Mouse (Mus musculus) c-Kit-positive CD71-positive TER-119-negative erythroid progenitor cells, embryonic 14.5 days (primary cell): ENCODE measurements around the gene Ctnnd2.

ENCODE experiments used
- DNase-seq: peaks from one replicate; pipeline ENCODE4 v3.0.0-alpha.2; 2013; ENCODE audit warnings: low read depth

Ctnnd2 gene

DNA sequence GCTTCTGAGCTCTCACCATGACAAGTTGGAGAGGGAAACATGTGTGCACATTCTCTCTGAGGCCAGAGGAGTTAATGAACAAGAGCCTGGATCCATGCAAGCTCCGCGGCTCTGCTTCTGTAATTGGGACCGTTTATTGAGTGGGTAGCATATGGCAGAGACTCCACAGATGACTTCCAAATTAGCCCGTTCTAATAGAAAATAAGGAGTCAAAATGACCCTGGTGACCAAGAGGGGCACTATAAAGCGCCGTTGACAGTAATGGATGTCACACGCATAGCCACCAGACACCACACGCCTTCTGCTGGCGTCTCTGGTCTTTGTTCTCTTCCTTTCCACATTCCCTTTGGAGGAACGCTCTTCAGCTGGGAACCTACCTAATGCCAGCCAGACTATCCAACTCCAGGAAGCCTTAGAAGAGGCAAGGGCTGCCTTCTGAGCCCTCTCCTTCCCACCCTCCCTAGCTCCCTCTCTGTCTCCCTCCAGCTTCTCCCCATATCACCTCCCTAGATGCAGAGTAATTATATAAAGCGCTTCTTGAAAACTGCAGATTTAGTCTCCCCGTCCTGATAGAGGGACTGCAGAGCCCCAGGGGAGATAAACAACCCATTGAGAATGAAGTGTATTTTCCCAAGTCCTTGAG is 712.4 kb downstream of the Ctnnd2 start:
- DNase-seq = no peak

DNA sequence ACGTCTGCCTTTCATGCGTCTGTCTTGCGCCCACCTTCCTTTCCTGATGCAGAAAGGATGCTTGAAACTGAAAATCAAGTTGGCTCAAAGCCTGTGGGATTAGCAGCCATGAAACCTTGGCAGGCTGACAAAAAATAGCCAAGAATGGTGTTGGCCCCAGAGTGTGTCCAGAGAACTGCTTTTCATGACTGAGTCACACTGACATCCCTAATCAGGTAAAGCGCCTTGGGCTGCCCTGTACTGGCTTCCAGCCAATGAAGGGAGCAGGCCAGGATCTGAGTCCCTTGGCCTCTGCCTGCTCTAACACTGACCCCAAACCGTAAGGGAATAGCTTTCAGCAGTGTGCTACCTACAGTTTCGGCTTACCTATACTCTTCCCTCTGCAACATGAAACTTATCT is 713.0 kb downstream of the Ctnnd2 start:
- no peak for DNase-seq

- DNase-seq = no peak
Measured at GRCm38 (mm10) chr15:30887559-30887958, 715.2 kb downstream of the Ctnnd2 start.

- DNase-seq = no peak
Measured at GRCm38 (mm10) chr15:30891986-30892385, 719.6 kb downstream of the Ctnnd2 start.

DNA sequence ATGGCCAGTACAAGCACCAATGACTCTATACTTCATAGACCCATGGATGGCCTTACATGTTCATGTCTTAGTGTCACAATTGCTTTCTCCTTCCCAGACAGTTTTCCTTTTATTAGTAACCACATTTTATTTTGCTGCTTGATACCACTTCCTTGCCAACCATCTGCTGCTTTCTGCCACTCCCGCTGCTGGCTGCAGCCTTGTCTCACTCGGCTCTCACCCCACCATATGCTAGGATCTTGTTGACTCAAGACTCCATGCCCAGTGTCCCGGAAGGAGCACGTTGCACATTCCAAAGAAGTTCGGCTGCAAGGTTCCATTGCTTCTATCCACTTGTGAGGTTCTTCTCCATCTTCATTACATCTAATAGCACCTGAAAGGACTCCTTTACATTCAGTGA is 722.7 kb downstream of the Ctnnd2 start:
- DNase-seq = no peak

GRCm38 (mm10) chr15:30897342-30897741 is 724.9 kb downstream of the Ctnnd2 start:
- no peak for DNase-seq

DNA sequence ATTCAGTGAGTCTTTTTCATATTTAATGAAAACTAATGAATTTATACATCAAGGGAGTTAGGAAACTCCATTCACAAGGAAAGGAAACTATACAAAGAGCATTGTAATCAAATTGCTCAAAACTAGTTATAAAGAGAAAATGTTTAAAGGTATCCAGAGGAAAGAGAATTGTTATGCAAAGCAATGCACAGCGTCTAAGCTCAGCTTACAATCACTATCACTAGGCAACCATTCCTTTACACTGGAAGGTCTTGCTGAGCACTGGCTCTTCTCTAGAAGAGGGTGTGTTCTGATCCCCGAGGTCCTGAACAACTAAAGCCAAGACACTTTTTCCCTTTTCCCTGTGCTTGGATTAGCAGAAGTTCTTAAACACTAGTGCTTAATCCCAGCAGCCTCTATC is 735.6 kb downstream of the Ctnnd2 start:
- no peak for DNase-seq

- no peak for DNase-seq
Measured at GRCm38 (mm10) chr15:30913360-30913759, 741.0 kb downstream of the Ctnnd2 start.

- no peak for DNase-seq
Measured at GRCm38 (mm10) chr15:30925838-30926237, 753.4 kb downstream of the Ctnnd2 start.

DNA sequence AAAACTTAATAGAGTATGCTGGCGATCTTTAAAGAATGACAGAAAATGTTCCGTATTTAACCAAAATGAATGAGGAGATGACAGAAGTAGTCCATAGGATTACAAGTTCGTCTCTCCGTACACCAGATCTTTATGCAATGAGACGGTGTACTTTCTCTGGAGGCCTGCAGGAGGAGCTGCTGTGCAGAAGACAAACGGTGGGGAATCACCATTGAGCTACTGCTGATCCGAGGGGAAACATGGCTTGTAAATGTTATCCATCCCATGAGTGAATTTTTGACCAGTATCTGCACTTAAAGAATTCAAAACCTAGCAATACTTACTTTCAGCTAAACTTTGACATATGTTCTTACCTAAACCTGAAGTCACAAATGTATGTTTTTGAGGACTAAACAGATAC is 755.2 kb downstream of the Ctnnd2 start:
- DNase-seq = no peak

- DNase-seq = no peak
Measured at GRCm38 (mm10) chr15:30931906-30932305, 759.5 kb downstream of the Ctnnd2 start.

GRCm38 (mm10) chr15:30945863-30946262 is 773.5 kb downstream of the Ctnnd2 start:
- DNase-seq = no peak

DNA sequence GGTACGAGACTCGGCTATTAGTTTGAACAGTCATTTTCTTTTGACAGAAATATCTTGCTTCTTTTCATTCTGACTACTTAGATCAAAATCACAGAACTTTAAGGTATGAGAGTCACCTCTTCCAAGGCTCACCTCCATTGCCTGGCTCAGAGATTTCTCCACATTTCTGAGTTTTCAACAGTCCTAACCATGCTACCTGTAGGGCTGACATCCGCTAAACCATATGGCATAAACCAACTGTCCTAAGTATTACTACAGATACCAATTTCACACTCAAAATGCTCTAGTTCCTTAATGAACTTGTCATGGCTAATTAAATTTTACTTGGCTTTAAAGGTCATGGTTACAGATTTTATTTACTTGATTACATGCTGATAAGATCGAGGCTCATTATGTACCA is 786.1 kb downstream of the Ctnnd2 start:
- DNase-seq = no peak

- no peak for DNase-seq
Measured at GRCm38 (mm10) chr15:30962421-30963160, 790.2 kb downstream of the Ctnnd2 start.

- no peak for DNase-seq
Measured at GRCm38 (mm10) chr15:30964046-30964445, 791.7 kb downstream of the Ctnnd2 start.

GRCm38 (mm10) chr15:30964865-30965679 is 792.7 kb downstream of the Ctnnd2 start:
- no peak for DNase-seq

DNA sequence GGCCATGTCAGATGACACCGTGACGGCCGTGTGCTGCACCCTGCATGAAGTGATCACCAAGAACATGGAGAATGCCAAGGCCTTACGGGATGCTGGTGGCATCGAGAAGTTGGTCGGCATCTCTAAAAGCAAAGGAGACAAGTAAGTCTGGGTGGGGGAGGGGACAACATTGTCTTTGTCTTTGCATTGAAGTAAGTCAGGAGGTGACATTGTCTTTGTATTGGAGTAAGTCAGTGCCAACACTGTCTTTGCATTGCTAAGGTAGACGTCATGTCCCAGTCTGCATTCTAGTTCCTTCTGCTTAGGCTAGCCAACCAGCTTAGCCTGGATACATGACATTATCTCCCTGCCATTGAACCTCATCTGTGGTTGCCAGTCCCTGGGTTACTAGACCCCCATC is 794.4 kb downstream of the Ctnnd2 start:
- no peak for DNase-seq

DNA sequence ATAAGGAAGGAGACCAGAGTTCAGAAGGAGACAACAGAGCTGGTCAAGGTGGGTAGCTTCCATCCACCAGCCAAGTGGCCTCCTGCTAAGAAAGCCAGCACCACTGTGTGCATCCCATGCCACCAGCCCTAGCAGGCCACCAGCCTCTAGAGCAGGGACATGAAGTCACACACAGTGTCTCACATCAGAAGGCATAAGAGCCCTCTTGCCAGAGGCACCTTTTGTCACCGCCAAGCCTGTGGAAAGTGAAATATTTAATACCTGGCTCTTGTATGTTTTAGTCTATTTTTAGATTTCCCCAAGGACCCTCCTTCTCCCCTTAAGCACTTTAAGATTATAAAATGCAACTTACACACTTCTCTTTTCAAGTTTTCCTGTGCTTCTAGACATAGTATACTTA is 802.0 kb downstream of the Ctnnd2 start:
- DNase-seq = no peak

GRCm38 (mm10) chr15:30974991-30975775 is 802.8 kb downstream of the Ctnnd2 start:
- DNase-seq = no peak

- DNase-seq = no peak
Measured at GRCm38 (mm10) chr15:30977166-30977740, 804.9 kb downstream of the Ctnnd2 start.

- no peak for DNase-seq
Measured at GRCm38 (mm10) chr15:30986890-30987289, 814.5 kb downstream of the Ctnnd2 start.
